Mouse (Mus musculus) layer of hippocampus, adult 9-11 months (tissue): ENCODE data around the gene Col6a2.

Source experiments
- DNase-seq: peaks from one replicate; pipeline ENCODE4 v3.0.0; 2022

Gene Col6a2

DNA sequence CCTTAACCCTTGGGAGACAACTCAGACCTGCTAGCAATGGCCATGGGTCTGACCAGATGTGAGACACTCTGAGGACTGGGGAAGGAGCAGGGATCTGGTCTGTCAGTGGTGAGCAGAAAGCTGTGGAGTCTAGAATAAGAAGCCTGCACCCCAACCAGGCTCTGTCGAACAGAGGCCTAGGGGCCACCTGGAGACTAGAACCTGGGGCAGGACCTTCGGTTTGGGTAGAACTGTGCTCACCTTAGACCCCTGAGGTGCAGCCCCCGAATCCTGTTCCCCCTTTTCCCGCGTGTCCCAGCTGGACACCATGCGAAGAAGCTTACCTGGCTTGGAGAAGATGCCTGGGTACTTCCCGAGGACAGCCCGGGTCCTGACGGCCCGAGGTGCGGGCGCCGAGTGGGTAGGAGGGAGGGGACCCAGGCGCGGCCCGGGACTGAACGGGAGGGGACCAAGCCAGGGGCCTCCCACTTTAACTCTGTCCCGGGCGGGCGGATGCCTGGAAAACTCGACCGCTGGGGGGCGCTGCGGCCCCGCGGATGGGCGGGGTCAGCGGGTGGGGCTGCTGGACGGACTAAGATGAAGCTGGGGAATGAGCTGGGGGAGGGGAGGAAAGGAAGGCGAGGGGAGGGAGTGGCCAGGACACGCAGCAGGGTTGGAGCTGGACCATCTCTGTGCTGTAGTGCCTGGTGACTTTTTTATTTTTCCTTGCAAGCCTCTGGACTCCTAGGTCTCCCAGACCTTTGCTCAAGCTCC is at the start of gene Col6a2:
Col6a2 (minus strand) TSS at position 703 of the 753 bp plus-strand sequence.
- DNase-seq = peak; percentile 52

DNA sequence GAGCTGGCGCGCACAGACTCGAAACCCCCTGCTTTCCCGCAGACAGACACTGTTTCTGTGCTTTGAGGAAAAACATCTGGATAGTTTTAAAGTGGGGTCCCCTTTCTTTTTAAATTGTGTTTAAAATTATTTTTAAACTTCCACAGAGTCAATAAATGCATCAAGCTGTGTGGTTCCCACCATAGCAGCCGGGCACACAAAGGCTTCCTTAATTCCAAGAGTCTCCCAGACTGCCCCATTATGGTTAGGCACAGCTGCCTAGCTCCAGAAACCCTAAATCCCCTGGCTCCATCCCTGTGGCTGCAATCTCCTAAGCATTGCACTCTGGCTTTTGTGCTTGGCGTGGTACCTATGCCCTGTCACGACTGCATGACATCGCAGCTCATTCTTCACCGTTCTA is 48.5 kb upstream of the Col6a2 start:
- DNase-seq = no peak

DNA sequence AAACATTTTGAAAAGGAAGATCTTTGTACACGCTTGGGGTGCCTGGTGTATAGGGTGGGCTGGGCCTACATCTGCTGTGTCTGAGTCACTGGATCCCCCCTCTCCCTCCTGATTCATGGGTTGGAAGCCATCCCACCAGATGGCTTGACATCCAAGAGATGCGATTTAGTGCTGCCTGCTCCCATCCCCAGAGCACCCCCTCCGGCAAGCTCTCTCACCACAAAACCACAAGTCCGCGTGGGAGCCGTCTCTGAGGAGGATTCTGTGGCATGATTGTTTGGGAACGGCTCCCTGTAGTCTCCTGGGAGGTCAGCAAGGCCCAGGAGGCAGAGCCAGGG is 45.5 kb upstream of the Col6a2 start:
- peak; percentile 91 for DNase-seq

DNA sequence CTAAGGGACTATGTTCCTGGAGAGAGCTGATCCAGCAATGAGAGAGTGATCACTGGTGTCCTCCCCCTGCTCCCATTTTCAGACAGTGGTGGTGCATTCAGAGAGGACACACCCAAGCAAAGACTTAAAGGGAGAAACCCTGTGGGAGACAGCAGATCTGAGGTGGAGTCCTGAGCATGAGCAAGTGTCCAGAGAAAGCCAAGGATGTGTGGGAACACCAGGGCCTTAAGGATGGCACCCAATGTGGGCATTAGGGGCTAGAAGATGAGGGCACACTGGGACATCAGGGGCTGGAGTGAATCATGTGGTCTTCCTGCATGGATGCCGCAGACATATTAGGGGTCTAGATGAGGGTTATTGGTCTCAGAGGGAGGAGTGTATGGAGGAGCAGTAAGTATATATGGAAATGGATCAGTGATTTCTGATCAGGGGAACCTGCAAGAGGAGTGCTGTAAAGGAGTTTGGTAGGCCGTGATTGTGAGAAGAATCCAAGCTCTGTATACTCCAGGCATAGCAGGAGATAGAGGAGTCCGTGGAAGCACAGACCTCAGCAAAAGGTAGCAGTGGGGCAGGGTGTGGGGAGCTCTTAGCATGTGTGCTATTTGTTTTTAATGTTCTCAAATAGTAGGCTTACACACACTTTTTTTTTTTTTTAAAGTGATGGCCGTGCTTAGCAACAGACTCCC is 45.0 kb upstream of the Col6a2 start:
- no peak for DNase-seq

DNA sequence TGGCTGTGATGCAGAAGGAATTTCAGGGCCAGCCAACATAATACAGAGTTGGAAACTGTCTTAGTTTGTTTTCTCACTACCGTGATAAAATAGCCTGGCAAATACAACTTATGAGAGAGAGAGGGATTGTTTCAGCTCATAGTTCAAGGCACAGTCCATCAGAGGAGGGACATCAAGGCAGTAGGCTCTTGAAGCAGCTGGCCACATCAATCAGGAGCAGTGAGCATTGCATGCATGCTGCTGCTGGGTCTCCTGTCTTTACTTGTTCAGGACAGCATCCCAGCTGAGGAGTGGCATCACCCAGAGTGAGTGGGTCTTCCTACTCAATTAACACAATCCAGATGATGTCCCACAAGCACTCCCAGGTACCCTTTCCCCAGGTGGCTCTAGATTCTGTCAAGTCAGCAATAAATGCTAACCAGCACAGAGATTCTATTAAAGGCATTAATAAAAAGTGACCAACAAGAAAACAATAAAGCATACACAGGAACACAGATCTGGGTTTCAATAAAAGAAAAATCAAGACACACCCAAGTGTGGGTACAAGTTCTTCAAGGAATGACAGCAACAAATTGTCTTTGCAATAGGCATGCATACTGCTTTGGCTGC is 43.9 kb upstream of the Col6a2 start:
- no peak for DNase-seq

DNA sequence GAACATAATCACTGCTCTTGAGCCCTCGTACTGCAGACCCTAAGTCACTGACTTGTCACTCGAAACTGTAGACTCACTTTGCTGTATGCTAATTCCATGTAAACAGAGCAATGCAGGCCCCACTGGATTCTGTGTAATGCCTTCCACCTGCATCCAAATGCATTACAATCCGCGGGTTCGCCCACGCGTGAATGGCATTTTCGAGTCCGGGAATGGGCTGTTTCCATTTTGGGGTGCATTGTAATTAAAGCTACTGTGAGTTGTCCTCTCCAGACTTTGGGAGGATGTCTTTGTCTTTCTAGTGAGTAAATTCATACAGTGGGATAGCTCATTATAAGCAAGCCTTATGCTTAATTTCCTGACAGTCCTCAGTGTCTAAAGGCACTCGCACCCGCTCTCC is 42.1 kb upstream of the Col6a2 start:
- no peak for DNase-seq

DNA sequence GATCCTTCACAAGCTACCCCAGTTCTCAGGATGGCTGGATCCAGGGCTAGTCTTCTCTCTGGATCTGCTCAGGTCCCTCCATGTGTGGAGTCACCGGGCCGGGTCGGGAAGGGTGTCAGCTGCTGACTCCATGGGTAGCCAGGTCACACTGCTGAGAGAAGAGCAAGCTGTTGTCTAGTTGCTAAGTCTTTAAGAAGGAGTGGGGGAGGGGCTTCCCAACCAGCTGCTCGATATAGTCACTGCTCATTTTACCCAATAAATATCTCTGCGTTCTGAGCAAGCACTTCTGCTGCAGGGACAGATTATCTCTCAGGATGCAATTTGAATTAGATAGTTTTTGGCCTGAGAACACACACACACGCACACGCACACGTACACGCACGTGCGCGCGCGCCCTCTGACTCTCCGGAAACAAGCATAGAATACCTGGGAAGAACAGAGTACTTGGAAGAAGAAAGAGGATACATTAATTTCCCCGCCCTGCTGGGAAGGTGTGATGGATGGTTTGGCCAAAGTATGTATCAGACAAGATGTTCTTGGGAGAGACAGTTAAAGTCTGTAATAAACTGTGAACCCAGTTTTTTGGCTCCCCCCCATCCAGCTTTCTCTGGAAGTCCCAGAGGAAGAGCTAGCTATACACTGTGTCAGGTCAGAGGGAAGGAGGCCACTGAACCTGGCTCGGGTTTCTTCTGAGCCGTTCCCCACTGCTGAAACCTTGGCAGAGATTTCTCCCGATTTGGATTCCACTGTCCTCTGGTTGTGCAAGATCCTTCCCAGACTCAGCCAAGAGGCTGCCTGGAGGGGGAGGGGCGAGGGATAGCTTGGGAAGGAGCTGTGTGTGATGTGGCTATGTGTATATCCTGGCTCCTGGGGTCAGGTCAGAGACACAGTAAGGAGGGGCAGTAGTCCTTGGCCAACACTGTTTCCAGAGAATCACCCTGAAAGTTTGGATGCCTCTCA is 41.0 kb upstream of the Col6a2 start:
- DNase-seq = no peak

DNA sequence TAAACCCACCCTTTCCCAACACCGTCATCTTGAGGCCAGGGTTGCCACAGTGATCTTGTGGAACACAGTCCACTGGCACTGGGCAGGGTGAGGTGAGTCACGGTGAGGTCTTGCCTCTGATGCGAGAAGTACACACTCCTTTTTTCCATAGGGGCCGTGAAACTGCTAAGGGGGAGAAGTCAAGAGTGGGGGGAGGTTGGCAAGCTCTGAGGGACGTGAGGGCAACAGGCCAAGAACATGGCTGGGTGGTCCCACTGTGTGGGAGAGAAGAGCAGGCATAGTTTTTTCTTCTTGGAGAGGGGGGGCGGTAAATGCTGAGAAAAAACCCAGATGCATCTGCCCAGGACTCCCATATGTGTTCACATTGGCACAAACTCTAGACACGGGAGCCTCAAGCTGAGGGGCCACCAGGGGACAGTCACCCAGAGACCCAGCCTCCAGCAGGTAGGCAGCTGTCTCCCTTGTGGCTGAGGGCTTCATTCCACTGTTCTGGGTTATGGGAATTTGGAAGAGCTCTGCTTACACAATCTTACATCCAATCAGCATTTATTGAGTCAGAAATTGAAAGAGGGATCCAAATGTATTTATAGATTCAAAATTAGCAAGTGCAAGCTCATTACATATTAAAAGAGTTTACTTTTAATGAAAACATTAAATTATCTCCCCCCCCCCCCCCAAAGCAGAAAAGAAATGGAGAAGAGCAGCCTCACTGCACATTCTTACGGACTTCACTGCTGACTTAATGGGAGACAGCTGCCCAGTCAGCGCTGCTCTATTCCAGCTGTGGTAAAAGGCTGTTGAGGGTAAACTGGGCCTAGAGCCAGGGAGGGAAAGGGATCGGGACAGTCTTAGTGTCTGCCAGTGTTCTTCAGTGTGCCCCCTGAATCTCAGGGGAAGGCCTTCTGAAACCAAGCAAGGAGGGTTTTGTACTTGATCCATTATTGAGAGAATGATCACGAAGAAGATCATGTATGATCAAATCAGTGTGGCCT is 30.2 kb upstream of the Col6a2 start:
- DNase-seq = no peak

DNA sequence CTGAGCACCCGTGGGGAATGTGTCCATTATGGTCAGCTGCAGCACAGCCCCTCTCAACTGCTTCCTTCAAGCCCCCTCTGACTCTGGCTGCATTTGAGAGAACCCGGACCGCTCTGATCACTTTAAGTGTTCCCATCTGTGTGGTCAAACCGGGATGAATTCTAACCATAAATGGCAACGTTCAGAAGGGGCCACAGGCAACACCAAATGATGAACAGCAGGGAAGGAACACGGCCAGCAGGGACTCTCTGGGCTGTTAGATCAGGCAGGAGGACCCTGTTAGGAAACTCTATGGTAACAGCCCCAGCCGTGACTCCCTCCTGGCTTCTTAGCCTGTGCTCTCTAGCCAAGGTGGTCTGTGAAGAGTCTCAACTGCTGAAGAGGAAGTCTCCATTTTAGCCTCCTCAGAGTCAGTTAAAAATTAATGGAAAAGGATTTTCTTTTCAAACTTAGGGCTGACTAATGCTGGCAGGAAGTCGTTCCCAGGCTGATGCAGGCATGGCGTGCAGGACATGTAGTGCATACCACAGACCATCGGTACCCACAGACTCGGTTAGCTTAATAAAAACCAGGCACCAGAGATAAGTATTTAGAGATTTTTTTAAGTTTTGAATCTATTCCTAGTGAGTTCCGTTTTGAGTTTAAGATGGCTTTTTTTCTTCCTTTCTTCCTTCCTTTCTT is 27.4 kb upstream of the Col6a2 start:
- no peak for DNase-seq

DNA sequence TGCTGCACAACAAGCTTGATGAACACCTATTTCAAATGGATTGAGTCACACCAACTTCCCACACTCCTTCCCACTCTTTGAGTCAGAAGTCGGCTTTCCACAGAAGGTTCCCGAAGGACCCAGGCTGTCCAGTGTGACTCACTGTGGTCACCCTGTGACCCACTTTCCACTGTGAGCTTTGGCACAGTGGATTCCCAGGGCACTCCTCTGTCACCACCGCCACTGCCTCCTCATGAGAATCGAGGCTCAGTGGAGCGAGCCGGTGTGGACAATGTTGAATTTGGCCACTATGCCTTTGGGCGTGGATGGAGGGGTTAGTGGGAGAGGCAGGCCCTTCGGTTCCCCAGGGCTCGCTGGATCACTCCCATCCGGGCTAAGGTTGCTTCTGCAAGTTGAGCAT is 25.3 kb upstream of the Col6a2 start:
- no peak for DNase-seq

DNA sequence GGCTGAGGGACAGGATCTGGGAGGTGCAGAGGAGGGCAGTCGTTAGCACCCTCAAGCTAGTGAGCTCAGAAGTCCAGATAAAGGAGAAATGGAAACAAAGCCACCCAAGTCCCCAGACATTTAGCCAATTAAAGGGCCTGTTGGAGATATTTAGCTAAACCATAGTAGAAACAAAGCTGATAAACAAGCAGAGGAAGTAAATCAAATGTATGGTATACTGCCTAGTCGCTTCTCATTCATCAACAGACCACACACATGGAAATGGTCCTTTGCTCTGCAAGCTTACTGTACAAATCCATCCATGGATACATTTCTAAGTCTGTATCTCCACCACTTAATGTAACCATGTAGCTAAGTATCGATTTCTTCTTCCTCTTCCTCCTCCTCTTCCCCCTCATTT is 24.0 kb upstream of the Col6a2 start:
- no peak for DNase-seq

DNA sequence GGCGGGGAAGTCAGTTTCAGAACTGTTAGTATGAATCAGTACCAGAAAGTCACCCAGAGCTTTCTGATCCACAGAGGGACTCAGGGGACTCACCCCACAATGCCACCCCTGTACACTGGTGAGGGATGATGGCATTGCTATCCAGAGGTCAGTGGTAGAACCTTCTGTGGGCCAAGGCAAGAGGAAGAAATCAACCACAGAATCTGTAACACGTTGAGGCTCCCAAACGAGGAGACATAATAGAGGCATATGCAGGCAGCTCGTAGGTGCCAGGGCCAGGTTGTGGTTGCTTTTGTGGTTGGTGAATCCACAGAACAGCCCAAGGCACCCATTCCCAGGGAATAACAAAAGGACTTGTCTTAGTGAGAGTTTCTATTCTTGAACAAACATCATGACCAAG is 22.3 kb upstream of the Col6a2 start:
- DNase-seq = no peak

DNA sequence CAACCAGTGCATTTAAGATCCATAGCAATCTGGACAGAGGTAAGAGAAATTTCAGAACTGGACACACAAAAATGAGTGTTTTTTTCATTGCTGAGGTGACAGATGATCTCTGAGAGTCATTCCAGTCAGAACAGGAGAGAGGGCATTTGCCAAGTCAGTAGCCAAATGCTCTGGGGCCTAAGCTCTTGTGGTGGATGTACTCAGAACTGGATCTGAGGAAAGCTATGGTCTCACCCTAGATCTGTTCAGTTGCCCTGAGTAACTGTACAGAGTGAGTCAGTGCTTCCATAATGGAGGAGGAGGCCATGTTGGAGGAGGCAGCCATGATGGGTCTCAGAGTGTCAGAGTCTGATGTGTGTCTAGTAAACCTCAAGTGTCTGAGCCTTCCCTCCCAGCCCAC is 21.6 kb upstream of the Col6a2 start:
- no peak for DNase-seq

DNA sequence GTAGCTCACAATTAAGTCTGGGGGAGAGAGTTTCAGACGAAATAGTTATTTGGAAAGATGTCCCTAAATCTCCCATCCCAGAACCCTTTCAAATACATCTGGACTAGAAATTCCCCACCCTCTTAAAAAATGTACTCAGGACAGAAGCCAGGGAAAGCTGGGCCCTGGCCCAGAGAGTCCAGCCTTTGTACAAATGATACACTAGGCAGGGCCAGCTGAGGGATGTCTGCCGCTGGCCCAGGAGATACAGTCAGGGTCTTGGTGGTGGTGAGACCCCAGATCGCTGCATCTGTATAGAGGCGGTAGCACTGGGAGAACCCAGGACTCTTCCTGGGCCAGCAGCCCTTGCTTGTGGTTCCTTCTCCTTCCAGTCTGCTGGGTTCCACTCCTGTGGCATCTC is 20.6 kb upstream of the Col6a2 start:
- DNase-seq = no peak

DNA sequence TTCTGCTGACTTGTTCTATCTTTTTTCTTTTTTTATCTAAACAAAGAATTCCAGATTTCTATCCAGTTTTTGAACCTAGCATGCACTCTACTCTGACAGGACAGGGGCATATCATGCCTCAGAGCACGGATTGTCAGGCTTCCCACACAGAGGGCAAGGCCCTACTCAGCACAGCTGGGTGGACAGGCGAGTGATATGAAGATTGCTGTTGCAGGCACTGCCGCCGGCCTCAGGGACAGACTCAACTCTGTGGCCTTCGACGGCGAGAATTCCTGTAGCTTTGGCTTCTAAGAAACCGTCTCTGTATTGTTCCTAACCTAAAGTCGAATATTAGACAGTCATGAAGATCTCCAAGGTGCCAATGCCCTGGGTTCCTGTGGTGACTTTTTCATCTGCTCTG is 20.0 kb upstream of the Col6a2 start:
- DNase-seq = no peak

DNA sequence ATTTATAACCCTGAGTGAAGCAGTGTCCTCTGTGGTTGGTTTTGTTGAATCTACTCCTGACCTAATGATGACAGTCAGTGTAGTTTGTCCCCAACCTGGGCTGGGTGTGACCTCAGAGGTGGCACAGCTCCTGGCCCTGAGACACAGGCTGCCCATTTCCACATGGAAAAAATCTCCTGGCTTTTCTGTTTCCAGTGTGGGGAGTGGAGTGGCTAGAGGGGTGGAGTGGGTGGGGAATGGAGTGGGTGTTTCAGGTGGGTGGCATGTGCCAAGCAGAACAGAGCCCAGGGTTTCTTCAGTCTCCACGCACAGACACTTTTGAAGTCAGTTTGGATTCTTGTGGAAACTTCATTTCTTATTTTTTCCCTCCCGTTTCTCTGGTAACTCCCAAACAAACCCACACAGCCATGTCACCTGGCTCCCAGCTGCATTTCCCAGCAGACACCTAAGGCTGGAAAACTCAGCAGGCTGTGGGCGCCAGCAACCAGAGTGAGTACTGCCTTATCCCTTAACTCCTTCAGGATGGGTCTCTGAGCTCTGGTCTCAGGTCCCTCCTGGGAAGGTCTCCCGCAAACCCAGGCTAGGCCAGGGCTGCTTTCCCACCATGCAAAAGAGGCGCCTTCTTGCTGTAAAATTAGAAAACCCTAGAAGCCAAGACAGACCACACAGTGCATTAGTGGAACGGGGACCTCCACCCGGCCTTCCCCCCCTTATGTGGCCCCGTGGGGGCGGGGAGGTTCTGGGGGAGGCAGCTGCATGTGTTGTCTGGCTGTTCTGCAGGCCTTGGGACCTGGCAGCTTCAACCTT is 19.4 kb upstream of the Col6a2 start:
- DNase-seq = no peak

DNA sequence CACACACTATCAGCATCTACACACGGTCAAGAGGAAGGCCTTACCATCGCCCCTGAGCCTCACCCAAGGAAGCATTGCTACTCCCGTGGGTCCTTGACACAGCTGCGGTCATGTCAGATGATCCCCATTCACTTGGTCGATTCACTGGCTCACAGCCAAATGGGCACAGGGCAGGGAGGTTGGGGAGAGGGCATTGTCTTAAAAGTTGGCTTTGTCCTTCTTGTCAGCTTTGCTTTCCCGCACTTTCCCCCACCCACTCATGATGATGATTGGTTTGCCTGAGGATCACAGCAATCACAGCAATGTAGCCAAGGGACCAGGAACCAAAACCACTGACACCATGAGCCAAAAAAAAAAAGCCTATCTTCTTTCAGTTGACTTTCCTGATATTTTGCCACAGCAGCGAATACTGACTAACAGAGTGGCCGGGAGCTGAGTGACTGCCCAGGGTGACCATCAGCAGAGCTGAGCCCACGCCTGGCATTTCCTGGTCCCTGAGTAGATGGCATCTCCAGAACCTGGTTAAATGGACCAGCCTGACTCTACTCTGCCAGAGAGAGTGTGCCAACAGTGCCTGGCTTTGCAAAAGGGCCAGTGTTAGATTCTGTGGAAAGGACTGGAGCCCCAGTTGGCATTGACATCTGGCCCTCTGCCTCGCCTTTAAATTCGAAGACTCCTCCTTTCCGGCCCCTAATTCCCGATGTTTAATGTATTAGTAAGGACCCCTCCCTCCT is 18.6 kb upstream of the Col6a2 start:
- DNase-seq = peak; percentile 0

DNA sequence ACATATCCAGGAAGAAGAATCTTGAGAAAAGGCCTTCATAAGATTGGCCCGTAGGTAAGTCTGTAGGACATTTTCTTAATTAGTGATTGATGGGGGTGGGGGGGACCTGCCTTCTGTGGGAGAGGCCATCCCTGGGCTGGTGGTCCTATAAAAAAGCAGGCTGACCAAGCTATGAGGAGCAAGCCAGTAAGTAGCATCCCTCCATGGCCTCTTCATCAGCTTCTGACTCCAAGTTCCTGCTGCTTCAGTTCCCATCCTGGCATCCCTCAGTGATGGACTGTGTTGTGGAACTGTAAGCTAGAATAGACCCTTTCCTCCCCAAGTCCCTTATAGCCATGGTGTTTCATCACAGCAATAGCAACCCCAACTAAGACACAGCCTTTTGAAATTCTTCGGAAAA is 16.5 kb upstream of the Col6a2 start:
- no peak for DNase-seq

DNA sequence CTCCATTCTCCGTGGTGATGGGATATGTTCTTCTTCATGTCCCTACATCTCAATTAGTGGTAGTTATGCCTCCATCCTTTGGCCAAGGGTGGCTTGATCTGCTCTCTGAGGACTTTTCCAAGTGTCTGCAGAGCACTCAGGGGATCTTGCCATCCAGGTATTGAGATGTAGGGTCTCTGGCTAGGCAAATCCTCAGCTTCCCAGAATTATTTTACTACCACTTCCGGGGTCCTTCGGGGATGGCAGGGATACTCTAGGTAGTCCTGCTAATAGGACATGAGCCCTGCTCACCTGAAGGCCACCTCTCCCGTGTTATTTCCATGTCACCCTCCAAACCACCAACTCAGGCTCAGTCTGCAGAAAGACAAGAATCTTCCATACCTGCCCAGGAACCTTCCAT is 13.2 kb upstream of the Col6a2 start:
- no peak for DNase-seq

DNA sequence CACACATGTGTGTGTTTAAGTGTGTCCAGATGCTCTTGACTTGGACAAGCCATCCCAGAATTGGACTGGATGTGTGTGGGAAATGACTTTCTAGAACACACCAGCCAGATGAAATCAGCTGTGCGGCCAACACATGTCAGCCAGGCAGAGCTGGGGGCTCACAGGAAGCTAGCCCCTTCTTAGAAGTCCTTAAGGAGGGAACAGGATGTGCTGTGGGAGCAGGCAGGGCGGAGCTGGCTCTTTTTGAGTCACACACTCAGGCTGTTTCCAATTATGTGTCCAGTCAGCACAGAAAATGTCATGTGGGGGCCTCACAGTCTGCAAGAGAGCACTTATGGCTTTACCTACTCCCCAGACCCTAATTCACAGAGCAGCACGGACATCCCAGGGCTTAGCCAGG is 12.6 kb upstream of the Col6a2 start:
- no peak for DNase-seq
